Mouse (Mus musculus): Measurements from ENCODE around the gene Prkar1a. TPM values are rescaled to one million over a fixed set of nuclear protein-coding genes. Genes with fewer than 3 reads are reported as not detected.

Gene Prkar1a
- polyA plus RNA-seq (2014; fragmentation: Nextera tagmentation; extraction: Ambion mirVana) = 506 and 594 TPM in 2 replicates

DNA sequence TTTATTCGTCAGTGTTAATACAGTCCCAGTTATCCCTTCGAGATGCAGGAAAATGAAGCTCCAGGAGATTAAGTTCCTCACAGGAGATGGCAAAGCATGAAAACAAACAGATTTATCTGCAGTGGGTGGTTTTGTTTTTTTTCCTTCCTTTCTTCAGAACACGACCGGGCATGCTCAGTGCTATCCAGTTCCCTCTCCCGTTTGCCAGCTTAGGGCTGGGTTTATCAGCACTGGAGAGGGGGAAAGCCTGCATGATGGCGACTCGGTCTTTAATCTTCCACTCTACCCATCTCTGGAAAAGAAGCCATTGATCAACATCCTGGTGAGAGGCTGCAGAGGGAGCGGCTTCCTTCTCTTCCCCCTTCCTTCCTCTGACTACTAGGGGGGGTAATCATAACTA, at the start of gene Prkar1a:
Prkar1a (plus strand) TSS at position 200 of the 400 bp plus-strand sequence.
- H3K4me1 ChIP-seq (ENCODE audit: control insufficient read depth, insufficient read depth, low read length) = peaks cover 26% of the 10 kb centered on the region
- peak within 1 kb of the TSS; percentile 97 for H3K27ac ChIP-seq (ENCODE audit: low read depth, low read length)
- no peak for ATAC-seq (ENCODE audit: low read depth)
- H3K9ac ChIP-seq (replicated peaks; ENCODE audit: low read depth, low read length) = peak within 1 kb of the TSS; percentile 93
- peaks cover 4% of the 10 kb centered on the region; the same call in 1 of the 2 replicates for H3K36me3 ChIP-seq (ENCODE audit: control insufficient read depth, insufficient read depth, low read length)
- H3K4me2 ChIP-seq (ENCODE audit: low read depth, low read length) = peak within 1 kb of the TSS; percentile 46
- H3K9me3 ChIP-seq (ENCODE audit: control insufficient read depth, low read length) = no peaks in the 10 kb centered on the region
- H3K4me3 ChIP-seq (ENCODE audit: low read depth, low read length) = peak within 1 kb of the TSS; percentile 93
- no peaks in the 10 kb centered on the region for H3K27me3 ChIP-seq (ENCODE audit: control insufficient read depth, insufficient read depth, low read length)
- 27% methylated on average over 8 of the region's 8 CpGs for WGBS

DNA sequence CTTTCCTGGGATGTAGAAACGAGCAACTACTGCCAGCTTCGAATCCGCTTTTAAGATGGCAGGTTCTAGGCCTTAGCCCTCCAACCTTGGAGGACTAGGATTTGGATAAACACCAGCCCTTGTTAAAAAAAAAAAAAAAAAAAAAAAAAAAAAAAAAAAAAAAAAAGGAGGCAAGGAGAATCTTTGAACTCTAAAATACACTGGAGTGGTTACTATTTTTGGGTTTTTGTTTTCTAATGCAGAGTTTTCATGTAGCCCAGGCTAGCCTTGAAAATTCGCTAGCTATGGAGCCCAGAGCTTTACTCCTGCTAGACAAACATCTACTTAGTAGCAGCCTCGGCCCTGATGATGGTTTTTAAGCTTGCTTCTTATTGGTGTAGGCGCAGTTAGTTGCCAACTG, 41.6 kb upstream of the Prkar1a start:
- ATAC-seq (ENCODE audit: low read depth) = no peak
- no peak overlapping the region for H3K4me3 ChIP-seq (ENCODE audit: low read depth, low read length)
- H3K27me3 ChIP-seq (ENCODE audit: control insufficient read depth, insufficient read depth, low read length) = no peaks in the 10 kb centered on the region
- H3K27ac ChIP-seq (ENCODE audit: low read depth, low read length) = no peak overlapping the region
- H3K9me3 ChIP-seq (ENCODE audit: control insufficient read depth, low read length) = no peaks in the 10 kb centered on the region
- WGBS = 82% methylated on average over 6 of the region's 6 CpGs
- H3K4me2 ChIP-seq (ENCODE audit: low read depth, low read length) = no peak overlapping the region
- peaks cover 4% of the 10 kb centered on the region; the same call in 1 of the 2 replicates for H3K4me1 ChIP-seq (ENCODE audit: control insufficient read depth, insufficient read depth, low read length)
- no peaks in the 10 kb centered on the region for H3K36me3 ChIP-seq (ENCODE audit: control insufficient read depth, insufficient read depth, low read length)
- no peak overlapping the region for H3K9ac ChIP-seq (replicated peaks; ENCODE audit: low read depth, low read length)

DNA sequence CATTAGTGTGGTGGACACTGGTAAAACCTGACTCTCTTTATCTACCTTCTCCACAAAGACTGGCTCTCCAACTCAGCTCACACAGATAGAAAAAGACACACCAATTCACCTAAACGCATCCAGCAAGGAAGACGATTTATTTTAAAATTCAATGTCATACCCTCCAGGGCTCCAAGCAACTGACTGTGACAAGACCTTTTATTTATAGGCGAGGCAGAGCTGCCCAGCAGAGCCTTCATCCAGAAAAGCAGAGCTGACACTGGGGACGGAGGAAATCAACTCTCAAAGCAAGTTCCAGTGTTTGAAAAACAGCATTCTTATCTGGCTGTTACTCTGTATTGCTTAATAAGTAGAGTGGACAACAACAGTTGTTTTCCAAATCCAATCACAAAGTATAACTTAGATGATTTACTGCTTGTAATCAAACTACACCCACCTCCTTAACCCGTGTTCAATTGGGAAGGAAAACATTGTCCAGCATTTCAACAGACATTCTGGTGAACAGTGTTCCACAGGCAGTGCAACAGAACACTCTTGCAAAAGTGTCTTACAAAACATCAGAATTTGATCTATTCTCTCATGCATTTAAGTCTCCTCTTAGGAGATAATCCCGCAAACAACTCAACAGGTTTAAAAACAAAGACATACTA, 40.1 kb upstream of the Prkar1a start:
- Histone ChIP-seq H3K4me3 (ENCODE audit: low read depth, low read length) (no peak overlapping the region), H3K4me1 (ENCODE audit: control insufficient read depth, insufficient read depth, low read length) (peaks cover 4% of the 10 kb centered on the region; the same call in 1 of the 2 replicates), H3K36me3 (ENCODE audit: control insufficient read depth, insufficient read depth, low read length) (no peaks in the 10 kb centered on the region), H3K27me3 (ENCODE audit: control insufficient read depth, insufficient read depth, low read length) (no peaks in the 10 kb centered on the region), H3K9me3 (ENCODE audit: control insufficient read depth, low read length) (no peaks in the 10 kb centered on the region), H3K9ac (replicated peaks; ENCODE audit: low read depth, low read length) (no peak overlapping the region), H3K27ac (ENCODE audit: low read depth, low read length) (no peak overlapping the region), H3K4me2 (ENCODE audit: low read depth, low read length) (no peak overlapping the region)
- WGBS = 64% methylated on average over 6 of the region's 6 CpGs
- no peak for ATAC-seq (ENCODE audit: low read depth)

DNA sequence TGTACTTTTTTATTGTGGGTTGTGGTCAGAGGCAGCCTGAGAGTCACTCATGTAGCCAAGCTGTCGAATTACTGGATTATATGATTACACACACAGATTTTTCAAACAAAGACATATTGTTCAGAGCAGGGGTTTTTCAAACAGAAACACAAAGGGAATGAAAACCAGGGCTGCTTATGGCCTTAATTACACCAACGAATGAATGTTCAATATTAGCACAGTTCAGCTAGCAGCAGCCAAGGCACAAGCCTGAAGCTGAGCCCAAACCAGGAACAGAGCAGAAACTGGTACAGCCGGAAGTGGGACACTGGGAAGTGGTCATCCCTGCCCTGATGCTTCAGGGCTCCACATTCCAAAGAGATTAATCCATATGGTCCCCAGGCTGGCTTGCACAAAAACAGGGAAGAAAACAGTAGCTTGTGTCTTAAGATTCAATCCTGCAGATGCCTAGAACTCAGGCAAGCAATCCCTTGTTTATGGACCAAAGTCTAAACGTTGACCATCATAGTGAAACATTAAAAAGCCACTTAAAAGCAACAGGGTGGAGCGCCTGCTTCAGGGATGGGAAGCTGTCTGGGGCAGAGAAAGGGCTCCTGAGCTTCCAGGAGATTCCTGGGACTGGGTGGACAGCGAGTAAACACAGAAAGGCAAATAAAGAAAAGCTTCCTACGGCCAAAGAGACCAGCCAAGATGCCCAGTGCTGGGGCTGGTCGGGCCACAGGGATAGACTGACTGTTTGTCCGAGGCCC, 39.0 kb upstream of the Prkar1a start:
- no peaks in the 10 kb centered on the region for H3K27me3 ChIP-seq (ENCODE audit: control insufficient read depth, insufficient read depth, low read length)
- peaks cover 4% of the 10 kb centered on the region; the same call in 1 of the 2 replicates for H3K4me1 ChIP-seq (ENCODE audit: control insufficient read depth, insufficient read depth, low read length)
- peak overlapping the region; percentile 84 for H3K4me2 ChIP-seq (ENCODE audit: low read depth, low read length)
- H3K36me3 ChIP-seq (ENCODE audit: control insufficient read depth, insufficient read depth, low read length) = no peaks in the 10 kb centered on the region
- WGBS = 21% methylated on average over 9 of the region's 9 CpGs
- H3K4me3 ChIP-seq (ENCODE audit: low read depth, low read length) = peak overlapping the region; percentile 64
- H3K9ac ChIP-seq (replicated peaks; ENCODE audit: low read depth, low read length) = peak overlapping the region; percentile 62; the same call in 1 of the 2 replicates
- ATAC-seq (ENCODE audit: low read depth) = no peak
- H3K9me3 ChIP-seq (ENCODE audit: control insufficient read depth, low read length) = no peaks in the 10 kb centered on the region
- no peak overlapping the region for H3K27ac ChIP-seq (ENCODE audit: low read depth, low read length)

DNA sequence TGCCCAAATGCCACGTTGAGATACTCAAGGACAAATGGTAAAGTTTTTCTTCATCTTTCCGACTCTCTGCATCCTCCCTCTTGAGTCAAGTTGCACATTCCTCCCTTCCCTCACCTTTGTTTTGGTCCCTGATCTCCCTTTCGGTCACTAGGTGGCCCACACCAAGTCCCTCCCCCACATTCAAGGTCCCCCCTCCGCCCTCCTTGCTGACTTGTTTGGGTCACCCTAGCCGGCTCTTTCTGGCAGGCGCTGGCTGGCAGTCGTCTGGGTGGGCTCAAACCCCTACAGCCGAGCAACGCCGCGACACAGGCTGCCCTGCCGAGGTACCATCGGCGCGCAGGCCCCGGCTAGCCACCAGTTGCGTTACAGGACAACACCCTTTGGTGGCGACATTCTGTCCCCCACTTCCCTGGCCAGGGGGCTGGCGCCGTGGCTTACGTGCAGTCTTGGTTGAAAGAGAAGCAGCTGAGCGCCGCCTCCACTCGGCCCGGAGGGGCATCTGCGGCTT, 38.4 kb upstream of the Prkar1a start:
- no peaks in the 10 kb centered on the region for H3K9me3 ChIP-seq (ENCODE audit: control insufficient read depth, low read length)
- H3K27ac ChIP-seq (ENCODE audit: low read depth, low read length) = peak overlapping the region; percentile 69
- H3K4me3 ChIP-seq (ENCODE audit: low read depth, low read length) = peak overlapping the region; percentile 64
- H3K4me2 ChIP-seq (ENCODE audit: low read depth, low read length) = peak overlapping the region; percentile 84
- peaks cover 4% of the 10 kb centered on the region; the same call in 1 of the 2 replicates for H3K4me1 ChIP-seq (ENCODE audit: control insufficient read depth, insufficient read depth, low read length)
- H3K27me3 ChIP-seq (ENCODE audit: control insufficient read depth, insufficient read depth, low read length) = no peaks in the 10 kb centered on the region
- no peaks in the 10 kb centered on the region for H3K36me3 ChIP-seq (ENCODE audit: control insufficient read depth, insufficient read depth, low read length)
- 0% methylated on average over 25 of the region's 26 CpGs for WGBS
- no peak for ATAC-seq (ENCODE audit: low read depth)
- H3K9ac ChIP-seq (replicated peaks; ENCODE audit: low read depth, low read length) = peak overlapping the region; percentile 62

DNA sequence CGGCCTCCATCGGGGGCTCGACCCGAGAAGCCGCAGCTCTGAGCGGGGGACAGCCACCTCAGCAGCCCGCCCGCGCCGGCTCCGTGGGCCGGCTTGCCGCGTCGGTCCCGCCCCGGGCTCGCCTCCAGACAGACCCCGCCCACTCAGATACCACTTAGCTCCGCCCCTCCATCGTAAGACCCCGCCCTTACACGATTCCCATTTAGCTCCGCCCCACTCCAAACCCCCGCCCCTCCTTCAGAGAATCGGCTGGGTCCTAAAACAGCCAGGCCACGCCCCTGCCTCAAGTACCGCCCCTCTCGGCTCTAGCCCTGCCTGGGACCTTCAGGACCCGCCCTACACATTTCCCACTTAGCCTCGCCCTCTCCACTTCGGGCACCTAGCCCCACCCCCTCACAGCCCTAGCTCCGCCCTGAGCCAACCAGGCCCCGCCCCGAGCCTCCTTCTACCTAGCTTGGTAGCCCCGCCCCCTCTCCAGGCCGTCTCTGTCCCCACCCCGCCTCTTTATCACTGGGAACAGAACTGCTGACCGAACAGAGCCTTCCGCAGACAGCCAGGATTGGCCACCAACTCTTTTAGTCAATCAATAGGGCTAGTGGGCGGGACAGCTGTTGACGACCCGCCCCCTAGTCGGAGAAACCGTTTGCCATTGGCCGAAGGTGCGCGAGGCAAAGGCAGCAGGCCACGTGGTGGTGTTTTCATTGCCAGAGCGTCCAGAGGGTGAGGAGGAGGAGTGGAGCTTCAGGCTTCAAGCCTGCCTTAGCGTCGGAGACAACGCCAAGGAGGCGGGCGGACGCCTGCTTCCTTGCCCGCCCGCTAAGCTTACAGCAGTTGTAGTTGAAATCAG, 37.7 kb upstream of the Prkar1a start, which contains the start of gene Wipi1:
Wipi1 (minus strand) TSS at position 665 of the 847 bp plus-strand sequence.
- H3K27me3 ChIP-seq (ENCODE audit: control insufficient read depth, insufficient read depth, low read length) = no peaks in the 10 kb centered on the region
- H3K4me3 ChIP-seq (ENCODE audit: low read depth, low read length) = peak within 1 kb of the TSS; percentile 64
- ATAC-seq (ENCODE audit: low read depth) = peak; percentile 96
- no peaks in the 10 kb centered on the region for H3K9me3 ChIP-seq (ENCODE audit: control insufficient read depth, low read length)
- H3K36me3 ChIP-seq (ENCODE audit: control insufficient read depth, insufficient read depth, low read length) = no peaks in the 10 kb centered on the region
- WGBS = under 1% methylated on average over 58 of the region's 58 CpGs
- H3K4me2 ChIP-seq (ENCODE audit: low read depth, low read length) = peak within 1 kb of the TSS; percentile 84
- H3K9ac ChIP-seq (replicated peaks; ENCODE audit: low read depth, low read length) = peak within 1 kb of the TSS; percentile 62
- H3K27ac ChIP-seq (ENCODE audit: low read depth, low read length) = peak within 1 kb of the TSS; percentile 69
- peaks cover 4% of the 10 kb centered on the region; the same call in 1 of the 2 replicates for H3K4me1 ChIP-seq (ENCODE audit: control insufficient read depth, insufficient read depth, low read length)

DNA sequence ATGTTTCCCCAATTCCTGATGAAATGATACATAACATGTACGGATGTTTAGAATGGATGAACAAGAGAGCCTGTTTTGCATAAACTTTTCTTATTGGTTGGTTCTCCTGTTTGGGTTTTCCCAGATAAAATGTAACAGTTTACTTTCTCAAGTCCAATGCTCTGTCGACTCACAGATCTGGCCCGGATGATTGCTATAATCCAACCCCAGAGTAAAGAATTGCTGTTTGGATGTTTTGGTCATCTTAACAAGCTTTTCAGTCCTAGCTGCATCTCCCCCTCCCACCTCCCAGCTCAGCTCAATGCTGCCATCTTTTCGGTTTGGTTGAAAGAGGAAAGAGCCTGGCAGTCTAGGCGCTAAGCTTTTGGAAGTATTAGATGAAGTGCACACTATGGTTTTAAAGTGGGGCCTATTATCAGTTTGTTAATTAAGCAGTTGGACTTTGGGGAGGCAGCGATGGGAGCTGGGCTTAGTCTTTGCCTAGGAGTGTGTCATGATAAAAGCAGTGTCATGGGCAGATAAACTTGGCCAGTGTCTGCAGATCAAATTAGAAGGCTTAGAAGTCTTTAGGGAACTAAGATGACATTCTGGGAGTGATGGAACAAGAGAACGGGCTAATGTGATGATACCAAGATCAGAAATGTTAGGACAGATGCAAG, 36.2 kb upstream of the Prkar1a start:
- no peak for ATAC-seq (ENCODE audit: low read depth)
- WGBS = 70% methylated on average over 7 of the region's 7 CpGs
- H3K9me3 ChIP-seq (ENCODE audit: control insufficient read depth, low read length) = no peaks in the 10 kb centered on the region
- H3K4me2 ChIP-seq (ENCODE audit: low read depth, low read length) = no peak overlapping the region
- no peak overlapping the region for H3K9ac ChIP-seq (replicated peaks; ENCODE audit: low read depth, low read length)
- no peaks in the 10 kb centered on the region for H3K27me3 ChIP-seq (ENCODE audit: control insufficient read depth, insufficient read depth, low read length)
- no peak overlapping the region for H3K4me3 ChIP-seq (ENCODE audit: low read depth, low read length)
- no peaks in the 10 kb centered on the region for H3K36me3 ChIP-seq (ENCODE audit: control insufficient read depth, insufficient read depth, low read length)
- peaks cover 4% of the 10 kb centered on the region; the same call in 1 of the 2 replicates for H3K4me1 ChIP-seq (ENCODE audit: control insufficient read depth, insufficient read depth, low read length)
- H3K27ac ChIP-seq (ENCODE audit: low read depth, low read length) = no peak overlapping the region

DNA sequence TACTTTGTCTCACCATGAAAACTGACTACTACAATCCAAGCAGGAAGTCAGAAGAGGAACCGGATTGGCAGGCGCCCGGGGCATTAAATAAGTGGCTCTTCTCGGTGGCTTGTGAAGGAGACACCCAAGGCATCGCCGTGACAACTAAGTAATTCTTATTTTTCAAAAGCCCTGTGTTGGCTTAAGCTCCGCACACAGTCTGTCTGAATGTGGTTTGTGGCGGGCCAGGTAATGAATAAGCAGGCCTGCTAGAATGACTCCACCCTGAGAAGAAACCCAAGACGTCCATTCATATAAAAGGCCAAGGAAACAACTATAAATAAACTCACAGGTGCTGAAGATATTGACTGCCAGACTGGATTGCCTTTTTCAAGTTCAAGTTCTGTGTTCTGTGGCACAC, 33.9 kb upstream of the Prkar1a start:
- Histone ChIP-seq H3K36me3 (ENCODE audit: control insufficient read depth, insufficient read depth, low read length) (no peaks in the 10 kb centered on the region), H3K4me2 (ENCODE audit: low read depth, low read length) (no peak overlapping the region), H3K9ac (replicated peaks; ENCODE audit: low read depth, low read length) (no peak overlapping the region), H3K27me3 (ENCODE audit: control insufficient read depth, insufficient read depth, low read length) (no peaks in the 10 kb centered on the region), H3K27ac (ENCODE audit: low read depth, low read length) (no peak overlapping the region), H3K4me3 (ENCODE audit: low read depth, low read length) (no peak overlapping the region), H3K4me1 (ENCODE audit: control insufficient read depth, insufficient read depth, low read length) (peaks cover 3% of the 10 kb centered on the region; the same call in 1 of the 2 replicates), H3K9me3 (ENCODE audit: control insufficient read depth, low read length) (no peaks in the 10 kb centered on the region)
- 75% methylated on average over 9 of the region's 9 CpGs for WGBS
- no peak for ATAC-seq (ENCODE audit: low read depth)
